Mouse (Mus musculus) cerebellum, adult 9-11 months (tissue): ENCODE results near the gene Ldlrap1.

ENCODE experiments used
- DNase-seq: peaks from one replicate; pipeline ENCODE4 v3.0.0; 2022

Ldlrap1 gene

DNA sequence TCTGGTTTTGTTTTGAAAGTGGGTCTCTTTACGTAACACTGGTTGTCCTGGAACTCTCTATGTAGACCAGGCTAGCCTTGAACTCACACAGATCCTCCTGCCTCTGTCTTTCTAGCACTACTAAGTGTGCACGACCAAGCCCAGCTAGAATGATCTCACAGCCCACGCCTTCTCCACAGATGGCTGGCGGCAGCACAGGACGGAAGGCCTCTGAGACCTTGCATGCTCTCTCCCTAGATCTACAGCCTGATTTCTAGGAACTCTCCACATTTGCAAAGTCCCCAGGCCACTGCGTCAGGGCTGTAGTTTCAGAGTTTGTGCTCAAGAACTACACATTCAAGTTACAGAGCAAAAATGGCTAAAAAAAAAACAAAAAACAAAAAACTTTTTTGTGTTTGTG lies 6.3 kb upstream of the Ldlrap1 start:
- no peak for DNase-seq

DNA sequence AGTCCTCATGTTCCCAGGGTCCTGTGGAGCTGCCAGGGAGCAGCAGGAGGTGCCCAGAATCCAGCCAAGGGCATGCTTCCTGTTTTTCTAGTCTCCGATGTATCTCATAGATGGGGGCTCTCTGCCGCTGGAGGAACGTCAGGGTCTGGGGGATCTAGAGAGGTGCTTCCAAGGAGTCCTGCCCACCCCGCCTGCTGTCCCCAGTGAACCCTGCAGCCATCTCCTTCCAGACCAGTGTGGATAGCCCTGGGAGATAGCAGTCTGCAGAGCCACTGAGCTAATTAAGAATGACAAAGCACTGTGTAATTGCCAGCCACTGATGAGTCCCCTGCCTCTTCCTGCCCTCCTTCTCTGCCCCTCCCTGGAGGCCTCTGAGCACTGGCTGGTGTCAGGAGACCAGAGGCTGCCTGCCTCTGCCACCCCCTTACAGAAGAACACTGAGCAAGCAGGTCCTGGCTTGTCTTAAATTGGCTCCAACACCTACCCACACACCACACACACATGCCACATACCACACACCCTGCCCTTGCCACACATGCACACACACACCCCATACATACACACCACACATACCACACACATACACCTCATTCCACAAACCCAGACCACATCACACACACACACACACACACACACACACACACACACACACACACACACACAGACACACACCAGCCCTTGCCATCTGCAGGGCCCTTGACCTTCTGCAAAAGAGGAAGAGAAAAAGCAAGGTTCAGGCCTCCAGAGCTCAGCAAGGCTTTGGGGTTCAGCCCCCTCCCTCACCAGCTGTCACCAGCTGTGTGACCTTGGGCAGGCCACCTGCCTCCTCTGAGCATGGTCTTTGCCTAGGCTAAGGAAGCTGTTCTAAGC lies 5.2 kb upstream of the Ldlrap1 start:
- DNase-seq = peak; percentile 61

DNA sequence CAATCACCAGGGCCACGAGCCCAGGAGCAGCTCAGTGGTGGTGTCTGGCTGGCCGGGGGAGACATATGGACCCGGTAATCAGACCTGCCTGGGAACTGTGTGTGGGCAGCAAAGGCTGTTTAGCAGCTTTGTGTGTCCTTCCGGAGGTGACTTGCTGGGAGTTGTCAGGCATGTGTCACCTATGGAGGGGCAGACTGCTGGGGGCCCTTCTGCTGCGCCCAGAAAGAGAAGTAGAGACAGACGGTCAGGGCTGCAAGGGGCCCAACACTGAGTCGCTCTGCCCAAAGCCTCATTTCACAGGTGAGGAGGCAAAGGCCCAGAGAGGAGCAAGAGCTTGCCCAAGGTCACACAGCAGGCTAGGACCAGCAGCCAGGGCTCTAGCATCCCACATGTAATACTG lies 2.1 kb upstream of the Ldlrap1 start:
- peak; percentile 93 for DNase-seq

DNA sequence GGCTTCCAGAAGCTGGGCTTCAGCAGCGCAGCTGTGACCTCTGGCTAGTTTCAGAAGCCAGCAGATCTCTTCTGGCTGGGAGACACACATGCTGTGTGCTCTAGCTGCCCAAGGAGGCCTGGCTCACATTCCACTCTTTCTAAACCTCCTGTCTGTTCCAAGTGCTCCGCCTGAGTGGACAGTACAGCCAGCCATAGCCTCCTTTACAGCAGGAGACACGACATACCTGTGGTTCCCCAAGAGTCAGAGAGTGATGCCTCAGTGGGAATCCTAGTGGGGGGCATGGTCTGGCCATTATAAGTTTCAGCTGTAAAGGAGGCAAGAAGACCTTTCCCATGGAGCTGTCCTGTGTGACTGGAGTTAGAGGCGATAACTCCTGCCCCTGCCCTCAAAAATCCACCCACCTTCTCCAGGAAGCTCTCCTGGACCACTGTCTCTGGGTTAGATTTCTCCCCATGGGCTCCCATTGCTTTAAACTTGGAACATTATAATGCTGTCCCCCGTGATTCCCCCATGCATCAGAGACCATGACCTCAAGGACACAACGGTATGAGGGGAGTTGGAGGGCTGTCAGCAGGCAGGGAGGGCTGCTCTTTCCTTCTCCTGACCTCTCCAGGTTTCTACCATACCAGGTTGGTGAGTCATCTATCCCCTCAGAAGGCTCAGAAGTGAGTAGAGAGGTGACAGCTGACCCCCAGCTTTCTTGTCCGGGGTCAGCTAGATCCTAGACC lies 1.4 kb upstream of the Ldlrap1 start:
- DNase-seq = peak; percentile 80

DNA sequence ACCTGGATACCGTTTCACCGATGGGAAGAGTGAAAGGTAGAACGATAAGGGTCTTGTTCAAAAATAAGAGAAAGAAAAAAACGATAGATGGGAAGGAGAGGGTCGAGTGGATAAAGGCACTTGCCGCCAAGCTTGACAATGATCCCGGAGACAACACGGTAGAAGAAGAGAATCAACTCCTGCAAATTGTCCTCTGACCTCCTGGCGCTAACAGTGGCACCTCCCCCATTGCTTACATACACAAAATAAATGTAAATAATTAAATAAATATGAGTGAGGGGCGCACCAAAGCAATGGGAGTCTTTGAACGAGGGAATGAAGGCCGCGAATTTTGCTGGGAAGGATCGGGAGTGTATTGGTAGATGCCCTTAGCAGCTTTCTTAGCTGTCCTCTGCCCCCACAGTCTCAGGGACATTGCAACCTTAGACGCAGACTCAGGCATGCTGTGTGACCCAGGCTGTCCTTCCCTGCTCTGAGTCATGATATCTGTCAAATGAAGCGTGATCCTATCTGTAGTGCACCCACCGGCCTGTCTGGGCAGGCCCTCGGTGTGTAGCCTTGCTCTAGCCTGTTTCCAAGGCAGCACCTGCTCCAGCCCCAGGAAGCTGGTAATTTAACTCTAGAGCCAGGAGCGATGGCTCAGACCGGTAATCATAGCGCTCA lies 533 bp upstream of the Ldlrap1 start:
- peak; percentile 87 for DNase-seq

DNA sequence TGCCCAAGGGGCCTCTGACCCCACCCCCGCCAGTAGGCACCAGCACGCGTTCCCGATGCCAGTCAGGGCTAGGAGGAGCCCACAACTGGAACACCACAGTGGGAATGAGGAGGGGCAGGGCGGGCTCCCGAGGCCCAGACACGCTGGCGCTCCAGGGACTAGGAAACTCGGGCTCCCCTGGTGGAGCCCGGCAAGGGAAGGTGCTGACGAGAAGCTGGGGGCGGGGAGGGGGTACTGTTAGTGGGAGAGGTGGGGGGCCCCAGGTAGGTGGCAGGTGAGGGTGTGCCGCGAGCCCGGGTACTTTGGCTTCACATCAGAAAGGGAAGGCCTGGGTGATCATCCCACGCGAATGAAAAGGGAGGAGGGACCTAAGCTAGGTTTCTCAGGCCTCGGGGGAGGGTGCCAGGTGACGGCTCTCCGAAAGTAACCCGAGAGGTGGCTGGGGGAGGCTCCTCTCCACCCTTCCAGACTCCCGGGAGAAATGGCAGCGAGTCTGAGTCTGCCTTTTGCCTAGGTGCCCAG lies 859 bp downstream of the Ldlrap1 start:
- DNase-seq = no peak

DNA sequence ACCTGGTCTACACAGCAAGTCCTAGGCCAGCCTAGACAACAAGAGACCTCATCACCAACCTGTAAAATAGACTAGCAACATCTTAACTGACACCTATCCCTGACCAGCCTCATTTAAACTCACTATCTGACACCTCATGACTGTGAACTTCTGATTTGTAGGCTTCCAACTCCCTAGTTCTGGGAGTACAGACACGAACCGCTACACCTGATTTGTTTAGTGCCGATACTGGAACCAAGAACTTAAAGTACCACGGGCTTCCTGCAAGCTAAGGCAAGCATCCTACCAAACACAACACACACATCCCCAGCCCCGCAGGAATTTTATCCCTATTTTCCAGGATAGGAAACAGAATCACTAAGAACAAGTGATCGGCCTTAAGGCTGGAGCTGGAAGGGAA lies 1.5 kb downstream of the Ldlrap1 start:
- no peak for DNase-seq

DNA sequence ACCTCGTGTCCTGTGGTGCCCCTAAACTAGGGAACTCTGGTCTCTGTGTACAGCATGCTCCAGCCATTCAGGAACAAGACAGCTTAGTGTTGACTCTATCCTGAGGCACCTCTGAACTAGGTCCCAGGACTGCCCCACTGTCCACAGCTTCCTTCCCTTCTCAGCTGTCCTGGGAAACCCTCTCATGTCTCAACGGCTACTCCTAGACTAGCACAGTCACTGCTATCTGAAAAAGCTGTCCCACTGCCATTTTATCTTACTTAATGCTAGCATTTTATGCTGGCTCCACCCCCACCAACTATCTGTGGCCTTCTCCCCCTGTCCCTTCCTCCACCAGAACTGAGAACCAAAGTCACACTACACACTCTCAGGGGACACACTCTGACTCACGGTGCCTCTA lies 3.5 kb downstream of the Ldlrap1 start:
- no peak for DNase-seq

DNA sequence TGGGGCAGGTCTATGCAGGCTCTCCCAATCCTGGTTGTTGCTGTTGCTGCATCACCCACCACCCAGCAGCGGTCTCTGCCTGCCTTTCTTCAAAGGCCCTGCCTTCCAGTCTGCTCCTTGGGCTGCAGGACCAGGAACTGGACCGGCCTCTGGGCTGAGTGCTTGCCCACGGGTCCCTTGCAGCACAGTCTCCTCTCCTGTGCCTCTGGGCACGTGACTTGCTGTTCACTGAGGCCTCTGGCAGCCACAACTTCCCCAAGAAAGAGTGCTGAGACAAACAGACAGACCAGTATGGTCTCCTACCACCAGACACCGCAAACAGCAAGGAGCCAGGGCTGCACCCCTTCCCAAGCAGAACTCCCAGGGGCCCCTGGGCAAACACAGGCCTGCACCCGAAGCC lies 5.5 kb downstream of the Ldlrap1 start:
- DNase-seq = no peak

DNA sequence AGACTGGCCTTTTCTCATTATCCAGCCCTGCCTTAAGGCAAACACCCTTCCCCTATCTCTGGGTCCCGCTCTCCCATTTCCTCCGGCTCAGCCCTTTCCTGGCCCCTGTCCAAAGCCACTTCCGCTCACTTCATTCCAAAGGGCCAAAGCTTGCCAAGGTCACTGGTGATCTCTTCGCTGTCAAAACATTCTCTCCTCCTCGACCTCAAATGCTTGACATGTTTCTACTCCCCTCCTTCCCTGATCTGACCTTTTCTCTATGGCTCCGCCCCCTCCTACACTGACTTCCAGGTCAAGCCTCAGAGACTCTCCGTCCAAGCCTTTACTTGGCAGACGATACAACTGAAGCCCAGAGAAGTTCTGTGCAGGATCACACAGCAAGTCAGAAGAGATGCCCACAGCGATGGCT lies 7.0 kb downstream of the Ldlrap1 start:
- DNase-seq = no peak

DNA sequence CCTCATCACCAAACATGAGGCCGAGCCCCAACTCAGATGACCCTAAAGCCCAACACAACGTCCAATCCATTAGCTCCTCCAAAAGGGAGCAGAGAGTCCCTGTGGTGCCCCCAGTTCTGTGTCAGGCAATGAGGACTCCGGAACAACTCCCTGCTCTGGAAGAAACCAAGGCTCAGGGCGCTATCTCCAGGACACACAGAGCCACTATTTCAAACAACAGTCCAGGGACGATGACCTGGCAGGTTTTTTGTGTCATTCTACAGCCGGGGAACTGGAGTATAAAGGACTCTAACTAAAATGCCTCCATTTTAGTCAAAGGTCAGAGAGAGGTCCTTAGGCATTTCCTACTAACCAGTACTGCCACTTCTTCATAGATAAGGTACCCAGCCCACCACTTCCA lies 7.5 kb downstream of the Ldlrap1 start:
- no peak for DNase-seq

DNA sequence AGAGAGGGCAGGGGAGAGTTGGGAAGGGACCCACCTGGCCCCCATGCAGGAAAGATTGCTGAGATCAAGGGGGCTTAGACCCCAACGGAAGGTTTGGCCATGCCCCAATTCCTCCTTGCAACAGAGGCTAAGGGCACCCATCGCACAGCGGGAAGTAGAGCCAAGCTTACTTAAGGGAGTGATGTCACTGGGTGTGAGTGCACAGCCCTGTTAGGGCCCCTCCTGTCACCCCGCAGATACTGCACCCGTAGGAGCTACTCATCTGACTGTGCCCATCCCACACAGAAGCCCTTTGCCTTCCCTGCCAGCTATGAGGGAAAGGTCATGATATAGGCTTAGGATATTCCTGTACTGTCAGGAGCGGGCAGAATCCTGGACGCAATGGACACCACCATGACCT lies 8.3 kb downstream of the Ldlrap1 start:
- DNase-seq = no peak

DNA sequence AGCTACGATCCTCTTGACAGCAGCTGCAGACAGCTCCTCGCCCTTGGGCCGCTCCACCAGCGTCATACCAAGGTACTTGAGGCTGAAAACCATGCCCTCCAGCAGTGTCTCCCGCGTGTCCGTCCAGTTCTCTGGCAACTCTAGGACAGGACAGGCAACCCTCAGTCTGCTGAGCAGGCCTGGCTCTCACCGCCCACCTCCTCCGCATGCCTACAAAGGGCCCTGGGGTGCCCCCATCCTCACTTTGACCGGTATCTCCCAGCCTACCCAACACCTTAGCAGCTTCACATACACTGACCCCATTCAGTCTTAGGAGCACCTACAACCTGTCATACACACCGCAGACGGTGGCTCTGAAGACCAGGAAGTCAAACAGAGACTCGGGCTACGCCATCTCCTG lies 8.9 kb downstream of the Ldlrap1 start:
- DNase-seq = no peak

DNA sequence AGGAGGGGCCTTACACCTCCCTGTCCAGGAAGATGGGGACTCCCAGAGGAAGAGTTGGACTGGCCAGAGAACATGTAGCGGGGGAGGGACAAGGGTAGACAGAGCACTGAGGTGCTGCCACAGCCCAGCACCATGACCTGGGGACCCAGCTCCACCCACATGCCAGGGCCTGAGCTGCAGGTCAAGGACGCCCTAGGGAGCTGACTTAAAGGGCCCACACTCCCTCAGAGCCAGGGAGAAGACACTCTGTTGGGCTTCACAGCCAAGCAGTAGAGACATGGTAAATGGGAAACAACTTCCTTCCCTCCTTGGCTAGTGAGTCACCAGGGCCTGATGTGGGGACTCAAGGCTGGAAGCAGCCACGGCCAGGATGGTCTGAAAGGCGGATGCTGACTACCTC lies 9.5 kb downstream of the Ldlrap1 start:
- no peak for DNase-seq

DNA sequence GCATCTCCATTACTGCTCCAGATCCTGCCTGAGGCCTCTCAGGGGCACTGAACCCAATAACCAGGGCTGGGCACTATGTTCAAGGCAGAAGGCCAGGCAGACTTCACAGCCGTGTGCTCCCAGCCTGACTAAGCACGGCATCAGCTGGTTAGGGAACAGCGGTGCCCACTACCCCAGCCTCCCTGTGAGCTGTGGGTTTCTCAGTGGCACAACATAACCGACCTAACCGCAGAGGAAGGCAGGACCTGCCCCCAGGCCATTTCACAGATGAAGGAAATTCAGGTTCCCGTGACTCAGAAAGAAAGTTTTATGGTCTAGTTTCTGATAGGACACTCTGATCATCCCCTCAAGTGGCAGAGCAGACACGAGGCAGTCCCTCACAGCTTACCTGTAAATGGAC lies 10.9 kb downstream of the Ldlrap1 start:
- no peak for DNase-seq

DNA sequence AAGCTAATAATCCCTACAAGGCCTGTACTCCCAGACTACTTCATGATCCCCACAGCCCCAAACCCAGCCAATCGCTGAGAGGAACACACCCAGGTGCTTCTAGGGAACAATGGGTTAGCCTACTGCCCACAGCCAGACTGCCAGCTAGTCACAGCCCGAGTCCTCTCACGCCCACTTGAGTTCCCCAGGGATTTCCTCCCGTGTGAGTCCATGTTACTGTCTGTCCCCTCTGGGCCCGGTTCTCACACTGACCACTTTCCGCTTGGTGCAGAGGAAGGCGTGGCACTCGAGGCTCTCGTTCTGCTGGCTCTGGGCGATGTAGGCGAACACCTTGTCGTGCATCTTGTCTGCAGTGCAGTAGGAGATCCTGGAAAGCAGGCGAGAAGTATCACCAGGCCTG lies 12.9 kb downstream of the Ldlrap1 start:
- DNase-seq = no peak

DNA sequence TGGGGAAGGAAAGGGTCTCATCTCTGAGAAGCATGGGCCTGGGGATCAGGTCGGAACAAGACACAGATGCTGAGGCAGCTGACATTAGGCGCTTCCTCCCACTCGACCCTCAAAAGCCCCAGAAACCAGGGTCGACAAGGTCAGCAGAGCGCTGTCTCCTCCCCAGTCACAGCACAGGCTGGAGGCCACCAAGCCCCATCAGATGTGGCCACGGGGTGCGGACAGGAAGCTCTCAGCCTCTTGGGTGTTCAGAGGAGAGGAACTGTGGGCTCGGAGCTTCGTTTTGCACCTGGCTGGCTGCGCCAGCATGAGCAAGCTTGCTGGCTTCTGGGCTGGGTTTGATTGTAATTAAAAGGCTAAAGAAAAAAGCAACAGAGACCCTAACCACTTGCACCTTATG lies 13.5 kb downstream of the Ldlrap1 start:
- DNase-seq = no peak

DNA sequence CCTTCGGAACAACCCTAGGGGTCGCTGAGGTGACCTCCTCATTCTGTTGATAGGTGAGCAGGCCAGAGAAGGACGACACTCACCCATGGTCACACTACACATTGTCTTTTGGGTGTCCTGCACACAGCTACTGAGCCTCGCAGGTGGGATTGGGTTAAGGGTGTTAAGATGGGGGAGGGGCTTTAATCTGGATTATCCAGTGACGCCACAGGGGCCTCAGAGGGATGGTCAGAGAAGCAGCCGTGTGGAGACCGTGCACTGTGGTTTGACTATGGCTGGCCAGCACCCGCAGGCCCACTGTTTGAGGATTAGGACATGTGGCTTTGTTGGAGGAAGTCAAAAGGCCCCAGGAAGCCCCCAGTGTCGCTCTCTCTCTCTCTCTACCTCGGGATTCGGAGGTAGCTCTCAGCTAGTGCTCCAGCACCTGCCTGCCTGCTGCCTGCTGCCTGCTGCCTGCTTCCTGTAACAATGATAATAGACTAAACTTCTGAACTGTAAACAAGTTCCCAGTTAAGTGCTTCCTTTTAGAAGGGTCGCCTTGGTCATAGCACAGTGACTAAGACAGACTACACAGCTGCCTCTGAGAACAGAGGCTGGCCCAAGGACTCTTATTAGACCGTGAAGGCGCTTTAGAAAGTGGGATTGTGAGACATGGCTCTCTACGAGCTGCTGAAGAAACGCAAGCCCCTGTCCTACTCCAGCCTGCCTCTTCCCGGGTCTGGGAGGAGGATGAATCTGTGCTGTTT lies 14.1 kb downstream of the Ldlrap1 start:
- DNase-seq = no peak

DNA sequence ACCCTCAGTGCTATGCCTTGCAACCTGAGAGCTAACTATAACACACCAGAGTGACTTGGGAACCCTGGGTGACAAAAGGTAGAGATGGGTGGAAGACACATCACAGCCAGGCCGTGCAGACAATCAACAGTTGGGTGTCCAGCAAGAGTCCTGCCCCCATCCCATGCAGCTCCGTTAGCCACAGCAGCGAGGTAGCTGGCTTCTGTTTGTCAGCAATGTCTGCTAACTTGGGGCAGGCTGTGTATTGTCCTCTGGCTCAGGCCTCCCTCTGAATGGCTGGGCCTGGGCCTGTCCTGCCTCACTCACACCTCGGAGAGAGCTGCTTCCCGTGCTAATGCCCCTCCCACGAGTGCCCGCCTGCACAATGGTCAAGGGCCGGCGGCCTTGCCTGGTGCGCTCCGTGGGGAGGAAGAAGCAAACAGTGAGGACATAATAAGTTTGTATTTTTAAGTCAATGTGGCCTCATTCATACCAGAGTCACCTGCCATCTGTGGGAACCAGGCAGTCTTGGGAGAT lies 14.9 kb downstream of the Ldlrap1 start:
- no peak for DNase-seq

DNA sequence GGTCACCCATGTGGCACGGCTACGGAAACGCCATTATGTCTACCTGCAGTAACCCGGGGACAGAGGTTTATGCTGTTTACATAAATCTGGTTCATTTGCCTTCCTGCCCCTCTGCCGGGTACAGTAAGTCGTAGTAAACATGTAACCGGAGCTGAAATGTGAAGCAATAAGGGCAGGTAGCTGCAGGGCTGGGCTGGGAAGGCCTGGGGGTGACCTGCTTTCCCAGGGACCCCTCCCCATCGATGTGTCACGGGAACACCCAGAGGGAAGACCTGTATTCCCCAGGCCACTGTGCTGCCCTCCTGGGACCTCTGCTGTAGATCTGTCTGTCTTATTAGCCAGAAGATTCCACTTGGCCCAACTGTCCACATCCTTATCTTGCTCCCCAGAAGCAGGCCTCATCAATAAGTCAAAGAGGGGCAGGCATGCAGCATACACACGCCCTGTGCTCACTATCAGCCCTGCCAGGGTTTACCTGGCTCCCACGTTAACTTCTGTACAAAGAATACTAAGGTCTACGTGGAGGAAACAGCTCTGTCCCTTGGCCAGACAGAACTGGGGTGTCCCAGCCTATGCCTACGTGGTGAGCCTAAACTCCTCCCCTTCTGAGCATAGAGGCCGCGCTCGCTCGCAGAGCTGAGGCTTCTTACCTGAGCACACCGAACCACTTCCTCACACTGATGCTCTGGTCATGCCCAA lies 16.0 kb downstream of the Ldlrap1 start:
- no peak for DNase-seq

DNA sequence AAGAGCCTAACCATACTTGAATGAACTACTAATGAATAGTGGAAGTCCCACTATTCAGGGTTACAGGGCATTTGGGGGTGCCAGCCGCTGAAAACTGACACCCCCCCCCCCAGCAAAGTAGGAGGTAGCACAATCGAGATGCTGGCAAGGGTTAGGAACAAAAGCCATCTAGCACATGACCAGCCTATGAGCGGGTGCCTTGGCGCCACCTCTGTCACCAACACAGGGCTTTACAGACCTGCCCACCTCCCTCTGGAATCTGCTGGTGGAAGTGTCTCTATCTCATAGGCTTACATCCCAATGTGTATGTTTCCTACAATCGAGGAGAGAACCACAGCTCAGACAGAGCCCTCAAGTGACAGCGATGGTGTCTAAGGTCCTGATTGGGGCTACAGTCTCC lies 17.0 kb downstream of the Ldlrap1 start:
- no peak for DNase-seq

DNA sequence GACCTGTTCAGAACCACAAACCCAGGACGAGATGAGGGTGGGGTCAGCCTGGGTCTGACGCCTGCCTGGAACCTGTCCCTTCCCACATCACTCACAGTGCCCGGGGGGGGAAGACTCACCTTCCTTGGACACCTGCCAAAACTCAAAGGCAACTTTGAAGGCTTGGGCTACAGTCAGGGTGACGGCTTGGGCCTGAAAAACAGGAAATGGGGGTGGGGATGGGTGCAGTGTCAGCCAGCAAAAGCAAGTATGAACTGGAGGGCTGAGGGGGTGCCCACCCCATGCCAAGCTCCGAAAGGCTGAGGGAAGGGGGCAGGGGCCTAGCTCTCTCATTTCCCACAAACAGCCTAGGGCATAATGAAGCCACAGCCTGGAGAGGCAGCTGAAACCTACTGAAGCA lies 17.6 kb downstream of the Ldlrap1 start:
- DNase-seq = no peak
